Comparison of ENCODE assay signal across 22 mouse cellular contexts in the genomic region with DNA sequence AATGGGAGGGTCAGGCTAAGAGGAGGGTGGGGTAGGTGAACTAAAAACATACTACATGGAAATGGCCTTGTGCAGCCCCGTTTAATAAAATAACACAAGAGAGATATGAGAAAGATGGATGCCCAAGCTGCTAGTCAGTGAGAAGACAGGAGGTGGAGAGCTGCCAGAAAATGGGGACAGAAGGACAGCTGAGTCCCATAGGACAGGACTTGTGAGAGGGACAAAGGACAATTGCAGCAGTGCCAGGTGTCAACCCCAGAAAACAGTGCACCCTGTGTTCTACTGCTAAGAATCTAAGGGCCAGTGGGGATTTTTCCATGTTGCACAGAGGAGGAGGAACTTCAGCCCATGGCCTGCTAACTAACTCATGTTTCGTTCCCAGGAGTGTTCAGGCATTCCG.
"Had no signal": no experiment of that assay in that cellular context is flagged by ENCODE, and none has a peak within 500 bp of the region (broad histone marks: within the 10 kb centered on the region; RNA-seq: fewer than 3 reads in every experiment).

No protein-coding gene starts in this region.

- H3K27me3 ChIP-seq: kidney, embryonic 15.5 days; limb, embryonic 13.5 days; liver, embryonic 13.5 days; lung, embryonic 15.5 days; megakaryocyte, embryonic 14.5 days; midbrain, embryonic 13.5 days; neural tube, embryonic 13.5 days had no signal

- H3K4me3 ChIP-seq: kidney, embryonic 15.5 days; left cerebral cortex, adult 2 months; limb, embryonic 10.5 days; limb, embryonic 13.5 days; liver, embryonic 13.5 days; lung, embryonic 15.5 days; megakaryocyte, embryonic 14.5 days; midbrain, embryonic 10.5 days; midbrain, embryonic 13.5 days; myocyte; neural tube, embryonic 13.5 days had no signal

- DNase-seq: kidney, adult 18-20 months; kidney, postnatal 10 days; liver; liver, embryonic 13.5 days; lung, postnatal 10 days; lung, postnatal 36 days; retina, postnatal 1 day; right cerebral cortex, postnatal 4 days; thymus, adult 2 months; thymus, postnatal 14 days; thymus, postnatal 4 days had no signal

- H3K27ac ChIP-seq: kidney, embryonic 15.5 days; left cerebral cortex, adult 2 months; limb, embryonic 10.5 days; limb, embryonic 13.5 days; liver, embryonic 13.5 days; lung, embryonic 15.5 days; midbrain, embryonic 10.5 days; midbrain, embryonic 13.5 days; neural tube, embryonic 13.5 days; stomach, postnatal 0 days had no signal

- H3K36me3 ChIP-seq: kidney, embryonic 15.5 days; limb, embryonic 10.5 days; limb, embryonic 13.5 days; liver, embryonic 13.5 days; lung, embryonic 15.5 days; midbrain, embryonic 10.5 days; midbrain, embryonic 13.5 days; neural tube, embryonic 13.5 days had no signal

- H3K4me1 ChIP-seq: kidney, embryonic 15.5 days; limb, embryonic 10.5 days; limb, embryonic 13.5 days; liver, embryonic 13.5 days; lung, embryonic 15.5 days; megakaryocyte, embryonic 14.5 days; midbrain, embryonic 10.5 days had no signal
